Mouse (Mus musculus) leukemia stem cell, adult 10-12 weeks (primary cell): ENCODE data around the gene Lipa. TPM values are rescaled to one million over a fixed set of nuclear protein-coding genes. Genes with fewer than 3 reads are reported as not detected.

Experiments used
- polyA plus RNA-seq: library from polyadenylated mRNA; stranded (reverse); fragments of >175 nt; gene quantifications from 2 replicates; pipeline ENCODE4 v1.2.3, GENCODE M21; 2012; ENCODE audit warnings: low replicate concordance

Lipa gene
- 0.57 and 2.6 TPM in 2 replicates for polyA plus RNA-seq

GRCm38 (mm10) chr19:34526941-34527682 lies at the start of gene Lipa:
TSS of gene Lipa (minus strand) at chr19:34527474.

GRCm38 (mm10) chr19:34550534-34551223 lies 23.4 kb upstream of the Lipa start, which contains the start of gene Ifit2:
TSS of gene Ifit2 (plus strand) at chr19:34550694.

GRCm38 (mm10) chr19:34474991-34475971 lies 52.0 kb downstream of the Lipa start, which contains the start of gene Ch25h:
TSS of gene Ch25h (minus strand) at chr19:34475164.

Other genes with a start within 250 kb of the Lipa start
- 0.16 TPM in 1 of 2 replicates, not detected in the other for gene Fas, start 236.8 kb downstream of the Lipa start, polyA plus RNA-seq
- gene Ch25h, start 52.3 kb downstream of the Lipa start, polyA plus RNA-seq, result 0.67 TPM in 1 of 2 replicates, not detected in the other
- 0.06 and 0.26 TPM in 2 replicates for gene Ifit2, start 23.2 kb upstream of the Lipa start, polyA plus RNA-seq
- gene Ifit3, start 56.1 kb upstream of the Lipa start, polyA plus RNA-seq, result 0.26 and 0.62 TPM in 2 replicates
- gene Ifit1bl1, start 74.5 kb upstream of the Lipa start, polyA plus RNA-seq, result 0.31 TPM in 1 of 2 replicates, not detected in the other
- gene Ifit3b, start 80.5 kb upstream of the Lipa start, polyA plus RNA-seq, result 0.71 TPM in 1 of 2 replicates, not detected in the other
- 0.16 TPM in 1 of 2 replicates, not detected in the other for gene Ifit1bl2, start 113.3 kb upstream of the Lipa start, polyA plus RNA-seq
- gene Ifit1, start 113.4 kb upstream of the Lipa start, polyA plus RNA-seq, result 0.15 and 0.25 TPM in 2 replicates
- 0.05 TPM in 1 of 2 replicates, not detected in the other for gene Slc16a12, start 219.8 kb upstream of the Lipa start, polyA plus RNA-seq